13 mouse cellular contexts compared by ENCODE assay signal in the genomic region with DNA sequence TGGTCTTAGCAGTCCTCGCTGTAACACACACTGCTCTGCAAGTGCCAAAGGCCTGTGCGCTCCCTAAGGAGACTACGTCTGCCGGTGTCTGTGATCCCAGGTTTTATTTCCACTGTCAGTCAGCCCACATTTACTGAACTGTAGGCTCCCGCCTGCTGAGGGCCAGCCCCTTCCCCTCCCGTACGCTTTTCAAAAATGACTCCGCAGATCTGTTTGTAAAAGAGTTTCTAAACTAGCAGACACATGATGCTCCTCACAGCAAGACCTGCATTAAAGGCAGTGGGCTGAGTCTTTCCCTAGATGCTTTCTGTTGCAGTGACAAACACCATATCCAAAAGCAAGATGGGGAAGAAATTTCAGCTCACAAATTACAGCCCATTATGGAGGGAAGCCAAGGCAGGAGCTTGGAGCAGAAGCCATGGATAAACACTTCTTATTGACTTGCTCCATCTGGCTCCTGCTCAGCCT. TPM values are rescaled to one million over a fixed set of nuclear protein-coding genes. Genes with fewer than 3 reads are reported as not detected.
DNase-seq lines count a peak whose midpoint lies in the region; ATAC-seq and TF ChIP-seq lines count a peak whose summit lies in the region.
"Had no signal": no experiment of that assay in that cellular context is flagged by ENCODE, and none has a peak within 500 bp of the region (broad histone marks: within the 10 kb centered on the region; RNA-seq: fewer than 3 reads in every experiment).

No protein-coding gene starts in this region.

- H3K9ac ChIP-seq in embryonic facial prominence, embryonic 11.5 days (replicated peaks; ENCODE audit: low read length), result no peak overlapping the region
- H3K9ac ChIP-seq in liver, adult 2 months (ENCODE audit: low read depth, low read length), result no peak overlapping the region
- H3K9ac ChIP-seq in hindbrain, postnatal 0 days (replicated peaks; ENCODE audit: low read length), result no peak overlapping the region
- H3K9ac ChIP-seq in midbrain, embryonic 15.5 days, result no peak overlapping the region

- H3K27me3 ChIP-seq in embryonic facial prominence, embryonic 11.5 days (ENCODE audit: control insufficient read depth, insufficient read depth, low read length), result no peaks in the 10 kb centered on the region
- H3K27me3 ChIP-seq in embryonic facial prominence, embryonic 10.5 days (replicated peaks; ENCODE audit: low read depth, poor library complexity, severe bottlenecking), result no peaks in the 10 kb centered on the region
- H3K27me3 ChIP-seq in liver, adult 2 months (ENCODE audit: control insufficient read depth, insufficient read depth, low read length), result no peaks in the 10 kb centered on the region
- H3K27me3 ChIP-seq in hindbrain, postnatal 0 days (ENCODE audit: insufficient read depth, low read length), result no peaks in the 10 kb centered on the region
- no peaks in the 10 kb centered on the region for H3K27me3 ChIP-seq in midbrain, embryonic 15.5 days (replicated peaks)

- TF ChIP-seq POLR2A in liver, adult 2 months (IDR thresholded peaks at IDR 0.05; ENCODE audit: extremely low read depth, insufficient read depth, low read length), result no peak

- H3K79me2 ChIP-seq in liver, adult 2 months (ENCODE audit: control insufficient read depth, insufficient read depth, low read length), result no peaks in the 10 kb centered on the region

- no peak overlapping the region for H3K4me3 ChIP-seq in embryonic facial prominence, embryonic 11.5 days (ENCODE audit: low read depth, low read length)
- H3K4me3 ChIP-seq in embryonic facial prominence, embryonic 10.5 days, result no peak overlapping the region
- no peak overlapping the region for H3K4me3 ChIP-seq in liver, adult 2 months (ENCODE audit: insufficient read depth, low read depth, low read length)
- no peak overlapping the region for H3K4me3 ChIP-seq in hindbrain, postnatal 0 days (ENCODE audit: low read length)
- no peak overlapping the region for H3K4me3 ChIP-seq in midbrain, embryonic 15.5 days

- DNase-seq in embryonic facial prominence, embryonic 11.5 days (ENCODE audit: low spot score), result peak; percentile 18
- DNase-seq in embryonic facial prominence, embryonic 10.5 days (ENCODE audit: low spot score), result no peak
- peak; percentile 81 for DNase-seq in liver, adult 2 months (ENCODE audit: extremely low read depth, low read depth, low spot score)
- no peak for DNase-seq in liver
- DNase-seq in hindbrain, postnatal 0 days (ENCODE audit: low spot score), result peak; percentile 61
- no peak for DNase-seq in retina, postnatal 1 day
- no peak for DNase-seq in urinary bladder, adult 18-20 months (ENCODE audit: low spot score in 2 of 2)
- DNase-seq: adrenal gland, postnatal 36 days; kidney, postnatal 25 days had no signal

- no peak for TF ChIP-seq CTCF in liver, adult 2 months (IDR thresholded peaks at IDR 0.05; ENCODE audit: low read depth, low read length)
- no peak for TF ChIP-seq CTCF in hindbrain, postnatal 0 days (IDR thresholded peaks at IDR 0.05; ENCODE audit: low read depth)

- H3K4me1 ChIP-seq in embryonic facial prominence, embryonic 11.5 days (ENCODE audit: control insufficient read depth, insufficient read depth, low read length), result no peaks in the 10 kb centered on the region; the same call in 1 of the 2 replicates
- H3K4me1 ChIP-seq in embryonic facial prominence, embryonic 10.5 days, result peaks cover 17% of the 10 kb centered on the region
- peaks cover 11% of the 10 kb centered on the region for H3K4me1 ChIP-seq in liver, adult 2 months (ENCODE audit: control insufficient read depth, insufficient read depth, low read length)
- H3K4me1 ChIP-seq in hindbrain, postnatal 0 days (ENCODE audit: insufficient read depth, low read length), result no peaks in the 10 kb centered on the region
- peaks cover 10% of the 10 kb centered on the region; the same call in 1 of the 2 replicates for H3K4me1 ChIP-seq in midbrain, embryonic 15.5 days

- no peak overlapping the region for H3K4me2 ChIP-seq in embryonic facial prominence, embryonic 11.5 days (ENCODE audit: low read depth, low read length)
- H3K4me2 ChIP-seq in hindbrain, postnatal 0 days (ENCODE audit: low read depth, low read length), result no peak overlapping the region
- no peak overlapping the region for H3K4me2 ChIP-seq in midbrain, embryonic 15.5 days

- no peaks in the 10 kb centered on the region for H3K36me3 ChIP-seq in embryonic facial prominence, embryonic 11.5 days (replicated peaks; ENCODE audit: control insufficient read depth, insufficient read depth, low read depth, low read length)
- H3K36me3 ChIP-seq in embryonic facial prominence, embryonic 10.5 days (replicated peaks), result no peaks in the 10 kb centered on the region
- no peaks in the 10 kb centered on the region for H3K36me3 ChIP-seq in liver, adult 2 months (ENCODE audit: control insufficient read depth, insufficient read depth, low read length)
- H3K36me3 ChIP-seq in hindbrain, postnatal 0 days (ENCODE audit: insufficient read depth, low read length), result no peaks in the 10 kb centered on the region
- H3K36me3 ChIP-seq in midbrain, embryonic 15.5 days (replicated peaks), result no peaks in the 10 kb centered on the region

- 53% methylated on average over 8 of the region's 8 CpGs for WGBS in embryonic facial prominence, embryonic 11.5 days
- WGBS in embryonic facial prominence, embryonic 10.5 days, result 78% methylated on average over 8 of the region's 8 CpGs
- 54% methylated on average over 8 of the region's 8 CpGs for WGBS in liver, adult 2 months
- 37% methylated on average over 8 of the region's 8 CpGs for WGBS in hindbrain, postnatal 0 days
- WGBS in midbrain, embryonic 15.5 days, result 52% methylated on average over 8 of the region's 8 CpGs

- peak overlapping the region; percentile 28; the same call in 1 of the 2 replicates for H3K27ac ChIP-seq in embryonic facial prominence, embryonic 11.5 days (replicated peaks; ENCODE audit: low read depth, low read length)
- H3K27ac ChIP-seq in embryonic facial prominence, embryonic 10.5 days (replicated peaks), result no peak overlapping the region
- H3K27ac ChIP-seq in liver, adult 2 months (replicated peaks; ENCODE audit: insufficient read depth, low read depth, low read length), result no peak overlapping the region
- H3K27ac ChIP-seq in hindbrain, postnatal 0 days, result peak overlapping the region; percentile 34; the same call in 1 of the 2 replicates
- H3K27ac ChIP-seq in midbrain, embryonic 15.5 days, result 0 out of 2 replicates have a peak overlapping the region, but pooled peaks have one; percentile 16

- no peaks in the 10 kb centered on the region for H3K9me3 ChIP-seq in embryonic facial prominence, embryonic 11.5 days (replicated peaks; ENCODE audit: control insufficient read depth, low read length)
- H3K9me3 ChIP-seq in embryonic facial prominence, embryonic 10.5 days, result no peaks in the 10 kb centered on the region
- no peaks in the 10 kb centered on the region for H3K9me3 ChIP-seq in hindbrain, postnatal 0 days (ENCODE audit: low read length)
- H3K9me3 ChIP-seq in midbrain, embryonic 15.5 days, result no peaks in the 10 kb centered on the region

- ATAC-seq in embryonic facial prominence, embryonic 11.5 days (replicated peaks; ENCODE audit: insufficient number of reproducible peaks, low FRiP score, low TSS enrichment, low read depth), result no peak
- peak; percentile 70; the same call in 1 of the 2 replicates for ATAC-seq in hindbrain, postnatal 0 days
- ATAC-seq in midbrain, embryonic 15.5 days (replicated peaks), result no peak
- ATAC-seq: Patski had no signal

RNA-seq across cellular contexts. Expression of gene Lmntd1, which starts 21.6 kb away (rescaled TPM):
- 0.20 TPM in 1 of 2 replicates, not detected in the other for polyA plus RNA-seq in embryonic facial prominence, embryonic 11.5 days (2014; fragmentation: Nextera tagmentation; extraction: Ambion mirVana)
- 0.15 TPM in 1 of 2 replicates, not detected in the other for polyA plus RNA-seq in embryonic facial prominence, embryonic 10.5 days (2016; fragmentation: Nextera tagmentation; extraction: Ambion mirVana)
- not detected in 2 replicates for total RNA-seq in liver, adult 2 months (2014; rRNA removed)
- not detected in 2 replicates for polyA plus RNA-seq in liver, adult 2 months (2012; rRNA removed)
- total RNA-seq in hindbrain, postnatal 0 days (2014; rRNA removed), result 1.2 and 1.5 TPM in 2 replicates
- polyA plus RNA-seq in hindbrain, postnatal 0 days (2015; fragmentation: Nextera tagmentation; extraction: Ambion mirVana), result 1.8 and 2.3 TPM in 2 replicates
- polyA plus RNA-seq in midbrain, embryonic 15.5 days (2015; fragmentation: Nextera tagmentation; extraction: Ambion mirVana), result 1.7 and 1.8 TPM in 2 replicates
- total RNA-seq: megakaryocyte progenitor cell, adult 5-6 weeks had no signal
- polyA plus RNA-seq: Patski had no signal

RNA-seq across cellular contexts. Expression of gene Tuba3b, which starts 23.0 kb away (rescaled TPM):
- polyA plus RNA-seq in embryonic facial prominence, embryonic 11.5 days (2014; fragmentation: Nextera tagmentation; extraction: Ambion mirVana), result not detected in 2 replicates
- polyA plus RNA-seq in embryonic facial prominence, embryonic 10.5 days (2016; fragmentation: Nextera tagmentation; extraction: Ambion mirVana), result not detected in 2 replicates
- not detected in 2 replicates for total RNA-seq in liver, adult 2 months (2014; rRNA removed)
- not detected in 2 replicates for polyA plus RNA-seq in liver, adult 2 months (2012; rRNA removed)
- total RNA-seq in hindbrain, postnatal 0 days (2014; rRNA removed), result 0.11 TPM in 1 of 2 replicates, not detected in the other
- polyA plus RNA-seq in hindbrain, postnatal 0 days (2015; fragmentation: Nextera tagmentation; extraction: Ambion mirVana), result not detected in 2 replicates
- polyA plus RNA-seq in midbrain, embryonic 15.5 days (2015; fragmentation: Nextera tagmentation; extraction: Ambion mirVana), result not detected in 2 replicates
- total RNA-seq: adrenal gland, postnatal 36 days; megakaryocyte progenitor cell, adult 5-6 weeks had no signal
- polyA plus RNA-seq: frontal cortex, adult 2 months; Patski had no signal

Comparison
In these comparisons a context has a peak if more than half of its experiments do, and no peak if none do; other contexts are left out.
1. DNase-seq: peak in embryonic facial prominence, embryonic 11.5 days (single experiment), liver, adult 2 months (single experiment) and hindbrain, postnatal 0 days (single experiment); none in embryonic facial prominence, embryonic 10.5 days (single experiment), liver (single experiment), retina, postnatal 1 day (single experiment) and urinary bladder, adult 18-20 months (0 of 2).
2. H3K27ac ChIP-seq: peak in embryonic facial prominence, embryonic 11.5 days (single experiment), hindbrain, postnatal 0 days (single experiment) and midbrain, embryonic 15.5 days (single experiment); none in embryonic facial prominence, embryonic 10.5 days (single experiment) and liver, adult 2 months (single experiment).